Mouse (Mus musculus) ES-E14 (cell line): Measurements from ENCODE around the gene Dusp5. TPM values are rescaled to one million over a fixed set of nuclear protein-coding genes. Genes with fewer than 3 reads are reported as not detected.

Experiments used
- DNase-seq: peaks from one replicate; pipeline ENCODE4 v3.0.0-alpha.2; 2013; ENCODE audit warnings: low read depth, low spot score
- H3K27ac ChIP-seq: 2 replicates; pipeline ENCODE4 v1.5.1; 2012; ENCODE audit warnings: low read depth, mild to moderate bottlenecking, low read length, moderate library complexity, mixed read lengths; ENCODE audit not compliant: poor library complexity, insufficient read depth, severe bottlenecking
- H3K36me3 ChIP-seq: 2 replicates; pipeline ENCODE4 v1.6.1; 2012; ENCODE audit warnings: mild to moderate bottlenecking, low read length, moderate library complexity, mixed read lengths; ENCODE audit not compliant: control insufficient read depth, poor library complexity, insufficient read depth, severe bottlenecking
- H3K4me1 ChIP-seq, 2 experiments: fragments of 150-350 bp in 1 of 2; sonication (generic) in 1 of 2; 2 replicates each; pipeline ENCODE4 v1.6.1; 2012; ENCODE audit warnings: low read length in 2 of 2, mild to moderate bottlenecking in 1 of 2, mixed read lengths in 1 of 2; ENCODE audit not compliant: control insufficient read depth in 2 of 2, insufficient read depth in 2 of 2, poor library complexity in 1 of 2
- H3K4me3 ChIP-seq, 2 experiments: fragments of 150-350 bp in 1 of 2; sonication (generic) in 1 of 2; 2 replicates each; pipeline ENCODE4 v1.5.1; 2012; ENCODE audit warnings: low read length in 2 of 2, low read depth in 1 of 2, mild to moderate bottlenecking in 1 of 2, mixed read lengths in 1 of 2; ENCODE audit not compliant: insufficient read depth in 1 of 2, poor library complexity in 1 of 2, severe bottlenecking in 1 of 2
- H3K9ac ChIP-seq: 2 replicates; pipeline ENCODE4 v1.6.1; 2012; ENCODE audit warnings: low read depth, mild to moderate bottlenecking, low read length, mixed read lengths; ENCODE audit not compliant: poor library complexity, insufficient read depth, severe bottlenecking
- H3K9me3 ChIP-seq: fragments of 150-350 bp; sonication (generic); 2 replicates; pipeline ENCODE4 v1.6.1; 2012; ENCODE audit warnings: low read depth, mild to moderate bottlenecking, low read length; ENCODE audit not compliant: control insufficient read depth, insufficient read depth
- CHD2 ChIP-seq: IDR thresholded peaks from 2 replicates; pipeline ENCODE4 v1.6.1; 2014; ENCODE audit warnings: mild to moderate bottlenecking, low read depth, low read length, inconsistent platforms
- HCFC1 ChIP-seq: IDR thresholded peaks from 2 replicates; pipeline ENCODE4 v1.6.1; 2012; ENCODE audit warnings: low read length, inconsistent platforms, borderline replicate concordance; ENCODE audit not compliant: insufficient read depth
- MAFK ChIP-seq: IDR thresholded peaks from 2 replicates; pipeline ENCODE4 v1.6.1; 2014; ENCODE audit warnings: mild to moderate bottlenecking, low read depth, low read length, inconsistent platforms; ENCODE audit not compliant: insufficient read depth
- ZC3H11A ChIP-seq: IDR thresholded peaks from 2 replicates; pipeline ENCODE4 v1.6.1; 2012; ENCODE audit warnings: low read depth, mild to moderate bottlenecking, inconsistent platforms, low read length, borderline replicate concordance
- ZNF384 ChIP-seq: IDR thresholded peaks from 2 replicates; pipeline ENCODE4 v1.6.1; 2012; ENCODE audit warnings: low read depth, low read length, inconsistent platforms
- in situ Hi-C, 2 experiments: fragments of 600-800 bp; cut with MboI; formaldehyde crosslinking; loops; one replicate each; pipeline ENCODE4 v1.15.1; 2025; ENCODE audit warnings: low sequenced_read_pairs in 2 of 2, inconsistent platforms in 1 of 2; ENCODE audit not compliant: unreplicated experiment in 2 of 2
- total RNA-seq: library from RNA; depleted of rRNA; stranded (reverse); fragments of 300-350 nt; gene quantifications from 2 replicates; pipeline ENCODE4 v1.2.3, GENCODE M21; 2012

Dusp5 gene
- total RNA-seq, 1 experiment, result 24.1 TPM

- no peak overlapping the region for H3K27ac ChIP-seq
Observed at GRCm38 (mm10) chr19:53538796-53539195, 9.9 kb downstream of the Dusp5 start.

GRCm38 (mm10) chr19:53539296-53539695 lies 10.4 kb downstream of the Dusp5 start:
- in situ Hi-C loops, result no loop called here
- no peak overlapping the region for H3K27ac ChIP-seq
- H3K4me1 ChIP-seq, result peaks cover 0 to 4% of the 10 kb centered on the region in 2 experiments; a peak in 1 of 4 replicates
- H3K9me3 ChIP-seq, result no peaks in the 10 kb centered on the region
- H3K4me3 ChIP-seq, result no peak overlapping the region
- H3K36me3 ChIP-seq, result peaks cover 26% of the 10 kb centered on the region
- TF ChIP-seq ZNF384, result no peak
- TF ChIP-seq CHD2, result no peak
- no peak for TF ChIP-seq HCFC1
- TF ChIP-seq MAFK, result no peak
- TF ChIP-seq ZC3H11A, result no peak
- no peak overlapping the region for H3K9ac ChIP-seq
- no peak for DNase-seq

More at GRCm38 (mm10) chr19:53538796-53539195, 9.9 kb downstream of the Dusp5 start:
- H3K4me3 ChIP-seq, result no peak overlapping the region
- H3K9ac ChIP-seq, result no peak overlapping the region
- H3K36me3 ChIP-seq, result peaks cover 26% of the 10 kb centered on the region
- in situ Hi-C loops, result no loop called here
- peaks cover 0 to 4% of the 10 kb centered on the region in 2 experiments; a peak in 1 of 4 replicates for H3K4me1 ChIP-seq
- no peak for TF ChIP-seq CHD2
- no peak for TF ChIP-seq HCFC1
- TF ChIP-seq ZC3H11A, result no peak
- no peak for TF ChIP-seq MAFK
- TF ChIP-seq ZNF384, result no peak
- H3K9me3 ChIP-seq, result no peaks in the 10 kb centered on the region
- DNase-seq, result no peak

- no peaks in the 10 kb centered on the region; a peak in 1 of 4 replicates for H3K4me1 ChIP-seq
- no peak for DNase-seq
- in situ Hi-C loops, result no loop called here
- H3K36me3 ChIP-seq, result peaks cover 17% of the 10 kb centered on the region
- no peak overlapping the region for H3K27ac ChIP-seq
- H3K9me3 ChIP-seq, result no peaks in the 10 kb centered on the region
- TF ChIP-seq HCFC1, result no peak
- TF ChIP-seq ZC3H11A, result no peak
- TF ChIP-seq MAFK, result no peak
- no peak for TF ChIP-seq CHD2
- no peak for TF ChIP-seq ZNF384
- no peak overlapping the region for H3K4me3 ChIP-seq
- no peak overlapping the region for H3K9ac ChIP-seq
Observed at GRCm38 (mm10) chr19:53543602-53544001, 14.7 kb downstream of the Dusp5 start.

- in situ Hi-C loops, result no loop called here
- Histone ChIP-seq H3K9ac (no peak overlapping the region), H3K4me3 (no peak overlapping the region), H3K9me3 (no peaks in the 10 kb centered on the region), H3K4me1 (no peaks in the 10 kb centered on the region; a peak in 1 of 4 replicates), H3K36me3 (peaks cover 15% of the 10 kb centered on the region), H3K27ac (no peak overlapping the region)
- DNase-seq, result no peak
- TF ChIP-seq CHD2, result no peak
- no peak for TF ChIP-seq ZNF384
- no peak for TF ChIP-seq HCFC1
- TF ChIP-seq MAFK, result no peak
- no peak for TF ChIP-seq ZC3H11A
Observed at GRCm38 (mm10) chr19:53544923-53545561, 16.1 kb downstream of the Dusp5 start.
